Mouse (Mus musculus) spleen, postnatal 10 days (tissue): ENCODE data around the gene Tex12.
A peak's percentile ranks its signal among the peaks of the same experiment; 100 is the strongest.

Experiments used
- DNase-seq, 2 experiments: peaks; one replicate each; pipeline ENCODE4 v3.0.0; 2021 to 2022; ENCODE audit warnings: low spot score in 2 of 2

Gene Tex12

DNA sequence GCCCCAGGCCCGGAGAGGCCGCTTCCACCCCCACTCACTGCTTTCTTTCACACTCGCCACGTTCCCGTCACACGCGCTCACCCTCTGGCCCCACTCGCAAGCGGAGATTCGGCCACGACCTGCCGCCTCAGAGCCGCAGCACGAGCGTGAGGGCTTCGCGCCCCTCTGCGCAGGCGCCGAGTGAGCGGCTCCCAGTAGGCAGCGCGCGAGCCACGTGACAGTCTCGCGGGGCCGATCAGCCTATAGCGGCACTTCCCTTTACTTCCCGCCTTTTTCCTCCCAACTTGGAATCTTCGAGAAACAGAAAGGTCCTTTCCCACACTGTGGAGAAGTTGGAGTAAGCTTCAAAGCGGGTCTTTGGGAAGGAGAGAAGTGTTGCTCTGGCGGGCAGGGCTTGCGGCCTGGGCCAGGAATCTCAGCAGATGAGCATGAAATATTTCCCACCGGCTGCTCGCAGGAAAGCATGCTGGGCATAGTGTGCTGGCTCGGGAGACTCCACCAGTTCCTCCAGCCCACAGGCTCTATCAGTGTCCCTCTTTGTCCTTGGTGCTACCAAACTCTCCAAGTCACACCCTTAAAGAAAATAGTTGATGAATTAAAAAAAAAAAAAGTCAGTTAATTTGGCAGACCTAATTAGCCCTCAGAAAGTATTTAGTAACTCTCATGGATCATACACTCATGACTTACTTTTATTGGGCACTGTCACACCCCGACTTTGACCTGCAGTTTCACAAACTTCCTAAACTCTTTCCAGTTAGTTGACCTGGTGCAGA is at the start of gene Tex12:
Tex12 (minus strand) TSS at position 181 of the 773 bp plus-strand sequence.
- DNase-seq, result no peak

DNA sequence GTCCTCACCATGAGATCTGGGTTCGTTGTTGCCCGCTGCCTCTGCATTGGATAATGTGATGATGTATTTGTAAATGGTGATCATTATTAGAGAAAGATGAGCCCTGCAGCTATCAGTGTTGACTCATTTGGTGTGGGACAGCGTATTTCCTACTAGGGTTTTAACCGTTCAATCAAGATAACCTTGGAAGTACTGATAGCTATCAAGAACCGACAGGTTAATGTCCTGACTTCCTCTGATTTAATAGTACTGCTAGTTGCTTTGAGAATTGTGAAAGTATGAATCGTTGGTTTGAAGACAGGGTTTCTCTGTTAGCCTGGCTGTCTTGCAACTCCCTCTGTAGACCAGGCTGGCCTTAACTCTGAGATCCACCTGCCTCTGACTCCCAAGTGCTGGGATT is 43.2 kb upstream of the Tex12 start:
- DNase-seq, result no peak

GRCm38 (mm10) chr9:50603998-50604324 is 42.8 kb upstream of the Tex12 start:
- no peak for DNase-seq

DNA sequence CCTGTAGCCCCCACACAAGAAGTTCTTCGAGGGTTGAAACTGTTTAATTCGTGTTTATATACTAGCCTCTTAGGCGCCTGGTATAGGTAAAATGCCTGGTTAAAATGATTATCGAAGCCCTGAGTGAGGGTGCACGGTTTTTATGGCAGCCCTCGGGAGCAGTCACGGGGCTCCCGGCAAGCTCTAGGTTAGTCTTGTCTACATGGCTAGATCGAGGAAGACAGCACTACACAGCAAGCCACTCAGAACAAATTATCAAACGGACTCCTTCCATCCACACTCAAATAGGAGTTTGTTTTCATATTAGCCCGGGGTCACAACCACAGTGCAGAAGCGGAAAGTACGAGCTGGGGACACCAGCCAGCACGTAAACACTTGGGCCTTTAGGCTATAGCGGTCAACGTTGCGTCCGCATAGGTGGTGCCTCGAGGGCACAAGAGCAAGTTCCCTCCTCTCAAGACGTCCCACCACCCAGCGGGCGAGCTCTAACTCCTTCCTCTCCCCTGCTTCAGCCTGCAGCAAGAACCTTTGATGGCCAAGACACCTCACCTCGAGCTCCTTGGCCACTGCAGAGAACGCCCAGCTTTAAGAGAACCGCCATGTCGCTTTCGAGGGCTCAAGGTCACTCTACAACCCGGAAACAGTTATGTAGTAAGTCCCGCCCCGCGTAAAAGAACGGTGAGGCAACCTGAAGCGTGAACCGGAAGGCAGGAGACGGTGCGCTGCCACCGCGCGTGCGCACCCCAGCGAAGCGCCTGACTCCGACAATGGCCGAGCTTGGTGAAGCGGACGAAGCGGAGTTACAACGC is 42.3 kb upstream of the Tex12 start, which contains the start of the genes Sdhd and Timm8b:
Sdhd (minus strand) TSS at position 624 of the 809 bp plus-strand sequence.
Timm8b (plus strand) TSS at position 722 of the 809 bp plus-strand sequence.
- peak; percentile 86 to 94 for DNase-seq

DNA sequence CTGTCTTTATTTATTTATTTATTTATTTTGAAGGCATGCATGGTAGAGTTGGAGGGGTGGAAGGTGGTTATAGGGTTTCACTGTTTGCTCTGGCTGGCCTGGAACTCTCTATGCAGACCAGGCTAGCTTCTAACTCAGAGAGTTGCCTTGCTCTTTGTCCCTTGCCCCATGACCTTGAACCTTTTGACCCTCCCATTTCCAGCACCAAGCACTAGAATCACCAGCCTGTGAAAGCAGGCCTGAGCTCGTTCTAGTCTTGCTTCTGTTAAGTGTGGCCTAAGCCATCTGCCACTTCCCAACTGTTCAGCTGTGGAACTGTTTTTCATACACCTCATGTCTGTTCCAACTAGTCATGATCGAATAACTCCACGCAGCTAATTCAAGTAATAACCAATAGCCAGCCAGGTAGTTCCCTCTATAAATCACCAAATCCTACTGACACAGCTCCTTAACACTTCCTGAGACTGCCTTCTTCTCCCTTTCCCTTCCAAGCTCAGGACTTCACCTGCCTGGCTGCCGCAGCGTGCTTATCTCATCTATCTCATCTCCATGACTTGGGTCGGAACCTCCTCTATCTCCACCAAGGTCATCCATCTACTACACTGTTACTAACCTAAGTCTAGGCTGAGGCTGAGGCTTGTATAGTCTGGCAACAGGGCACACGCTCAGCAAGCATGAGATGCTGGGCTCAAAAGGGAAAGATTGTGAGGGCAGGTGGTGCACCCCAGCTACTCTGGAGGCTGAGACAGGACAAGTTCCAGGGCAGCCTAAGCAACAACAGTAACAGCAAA is 41.1 kb upstream of the Tex12 start:
- no peak for DNase-seq

GRCm38 (mm10) chr9:50601536-50601935 is 40.4 kb upstream of the Tex12 start:
- no peak for DNase-seq

- DNase-seq, result no peak
These were observed 35.8 kb upstream of the Tex12 start for GRCm38 (mm10) chr9:50596973-50597372.

DNA sequence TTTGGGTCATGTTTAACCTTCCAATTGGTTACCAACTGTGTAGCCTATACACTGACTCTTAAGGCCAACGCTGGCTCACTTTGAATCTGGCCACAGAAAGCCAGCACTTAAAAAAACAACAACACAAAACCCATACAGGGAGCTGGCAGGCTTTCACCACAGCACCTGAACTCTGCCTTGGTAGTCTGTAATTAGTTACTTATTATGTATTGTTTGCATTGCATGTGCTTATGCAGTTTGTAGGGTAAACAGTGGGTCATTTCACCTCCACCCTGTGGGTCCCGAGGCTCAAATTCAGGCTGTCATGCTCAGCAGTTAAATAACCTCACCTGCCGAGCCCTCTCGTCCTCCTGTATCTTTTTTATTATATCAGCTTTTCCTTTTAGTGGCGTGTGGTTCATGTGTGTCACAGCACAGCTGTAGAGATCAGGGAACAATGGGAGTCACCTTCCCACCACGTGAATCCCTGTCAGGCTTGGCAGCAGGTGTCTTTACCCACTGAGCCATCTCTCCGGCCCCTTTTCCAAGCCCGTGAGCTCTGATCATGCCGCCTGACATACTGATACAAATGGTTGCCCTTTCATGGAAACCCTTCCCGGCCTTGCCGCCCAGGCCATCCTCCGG is 33.8 kb upstream of the Tex12 start:
- DNase-seq, result no peak

GRCm38 (mm10) chr9:50593544-50593943 is 32.4 kb upstream of the Tex12 start:
- peak; percentile 47 to 71 for DNase-seq

DNA sequence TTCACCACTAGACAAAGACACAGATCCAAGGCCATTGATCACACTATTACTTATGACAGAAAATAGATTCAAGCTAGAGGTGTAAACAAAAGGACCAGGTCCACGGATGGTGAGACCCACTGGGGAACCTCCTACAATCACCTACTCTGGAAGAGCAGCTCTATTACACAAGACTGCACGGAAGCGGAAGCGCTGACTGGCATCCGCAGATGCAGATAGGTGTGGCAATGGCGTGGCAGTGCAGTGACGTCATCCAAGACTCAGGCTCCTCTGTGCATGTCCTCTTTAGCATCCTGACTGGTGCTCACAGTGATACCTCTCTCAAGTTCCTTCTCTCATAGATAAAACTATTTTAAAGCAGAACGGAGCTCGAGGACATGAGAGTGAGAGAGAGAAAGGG is 31.8 kb upstream of the Tex12 start:
- DNase-seq, result no peak

- no peak for DNase-seq
These were observed 29.9 kb upstream of the Tex12 start for GRCm38 (mm10) chr9:50590856-50591518.

GRCm38 (mm10) chr9:50586955-50587354 is 25.8 kb upstream of the Tex12 start:
- no peak for DNase-seq

- no peak for DNase-seq
These were observed 24.2 kb upstream of the Tex12 start for GRCm38 (mm10) chr9:50585145-50585818.

DNA sequence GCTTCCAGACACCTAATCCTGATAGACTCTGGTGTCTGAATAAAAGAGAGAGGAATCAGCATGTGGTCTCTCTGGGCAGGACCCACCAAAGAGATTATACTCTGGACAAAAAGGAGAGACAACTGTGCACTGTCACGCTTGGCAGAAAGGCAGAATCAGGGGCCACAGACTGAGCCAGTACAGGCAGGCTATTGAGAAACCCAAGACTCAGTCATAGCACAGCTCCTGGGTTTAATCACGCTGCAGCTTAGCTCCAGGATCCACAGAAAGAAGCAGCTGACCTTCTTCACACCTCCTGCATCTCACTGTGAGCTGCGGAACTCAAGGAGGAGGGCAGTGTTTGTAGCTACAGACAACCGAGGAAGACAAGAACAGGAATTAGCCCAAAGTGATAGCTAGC is 19.2 kb upstream of the Tex12 start:
- no peak for DNase-seq

- no peak for DNase-seq
These were observed 8.7 kb upstream of the Tex12 start for GRCm38 (mm10) chr9:50569599-50570525.

- DNase-seq, result no peak
These were observed 6.8 kb upstream of the Tex12 start for GRCm38 (mm10) chr9:50567881-50568280.

DNA sequence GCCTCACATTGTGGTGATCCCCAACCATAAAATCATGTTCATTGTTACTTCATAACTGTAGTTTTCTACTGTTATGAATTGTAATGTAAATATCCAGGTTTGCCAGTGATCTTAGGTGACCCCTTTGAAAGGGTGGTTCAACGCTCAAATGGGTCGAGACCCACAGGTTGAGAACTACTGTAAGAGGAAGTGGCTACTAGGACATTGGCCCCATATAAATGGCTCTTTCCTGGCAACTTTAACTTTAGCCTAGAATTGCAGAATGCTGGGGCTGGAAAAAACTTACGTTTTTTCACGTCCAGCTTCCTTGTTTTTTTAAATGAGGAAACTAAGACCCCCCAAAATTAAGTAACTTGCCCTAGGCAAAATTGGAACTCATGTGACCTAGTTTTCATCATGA is 6.2 kb upstream of the Tex12 start:
- no peak for DNase-seq

DNA sequence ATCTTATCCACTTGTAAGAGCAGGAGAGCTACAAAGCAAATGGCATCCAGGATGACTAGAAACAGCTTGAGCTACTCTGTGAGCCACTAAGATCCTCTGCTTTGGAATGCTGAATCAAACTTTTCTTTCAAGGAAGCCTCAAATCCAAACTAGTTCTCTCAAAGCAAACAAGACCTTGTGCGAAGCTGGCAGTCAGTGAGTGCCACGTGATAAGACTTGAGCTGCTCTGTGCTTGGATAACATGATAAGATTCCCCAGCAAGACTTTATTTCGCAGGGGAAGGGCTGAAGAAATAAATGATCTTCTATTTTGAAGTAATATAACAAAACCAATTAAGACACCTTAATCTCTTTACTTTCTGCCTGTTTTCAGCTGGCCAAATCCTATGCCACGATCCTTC is 4.8 kb upstream of the Tex12 start:
- DNase-seq, result no peak

- DNase-seq, result no peak
These were observed 4.0 kb upstream of the Tex12 start for GRCm38 (mm10) chr9:50565173-50565572.
